Mouse (Mus musculus): Measurements from ENCODE around the gene Rpn1.
A peak's percentile ranks its signal among the peaks of the same experiment; 100 is the strongest.

The Rpn1 gene

GRCm38 (mm10) chr6:88084278-88085151, at the start of gene Rpn1:
Gene Rpn1, plus strand, starts transcription at chr6:88084482.
- peak; percentile 97 for DNase-seq (ENCODE audit: low read depth, low spot score)
- peaks cover 2% of the 10 kb centered on the region; the same call in 1 of the 2 replicates for H3K36me3 ChIP-seq (ENCODE audit: control insufficient read depth, insufficient read depth, low read length, poor library complexity, severe bottlenecking)

GRCm38 (mm10) chr6:88037471-88038045, 46.7 kb upstream of the Rpn1 start:
- DNase-seq (ENCODE audit: low read depth, low spot score) = no peak
- Histone ChIP-seq H3K27me3 (ENCODE audit: control insufficient read depth, insufficient read depth, low read length, poor library complexity, severe bottlenecking) (no peaks in the 10 kb centered on the region), H3K36me3 (ENCODE audit: control insufficient read depth, insufficient read depth, low read length, poor library complexity, severe bottlenecking) (peaks cover 3% of the 10 kb centered on the region; the same call in 1 of the 2 replicates)

More at GRCm38 (mm10) chr6:88084278-88085151, at the start of gene Rpn1:
- H3K27me3 ChIP-seq (ENCODE audit: control insufficient read depth, insufficient read depth, low read length, poor library complexity, severe bottlenecking) = no peaks in the 10 kb centered on the region

- H3K36me3 ChIP-seq (ENCODE audit: control insufficient read depth, insufficient read depth, low read length, poor library complexity, severe bottlenecking) = peaks cover 5% of the 10 kb centered on the region; the same call in 1 of the 2 replicates
- no peaks in the 10 kb centered on the region for H3K27me3 ChIP-seq (ENCODE audit: control insufficient read depth, insufficient read depth, low read length, poor library complexity, severe bottlenecking)
- DNase-seq (ENCODE audit: low read depth, low spot score) = no peak
These were observed 44.9 kb upstream of the Rpn1 start for GRCm38 (mm10) chr6:88039426-88039825.

- DNase-seq (ENCODE audit: low read depth, low spot score) = no peak
- Histone ChIP-seq H3K27me3 (ENCODE audit: control insufficient read depth, insufficient read depth, low read length, poor library complexity, severe bottlenecking) (no peaks in the 10 kb centered on the region), H3K36me3 (ENCODE audit: control insufficient read depth, insufficient read depth, low read length, poor library complexity, severe bottlenecking) (peaks cover 5% of the 10 kb centered on the region; the same call in 1 of the 2 replicates)
These were observed 43.1 kb upstream of the Rpn1 start for GRCm38 (mm10) chr6:88041221-88041620.

GRCm38 (mm10) chr6:88042336-88042735, 41.9 kb upstream of the Rpn1 start:
- DNase-seq (ENCODE audit: low read depth, low spot score) = no peak
- Histone ChIP-seq H3K27me3 (ENCODE audit: control insufficient read depth, insufficient read depth, low read length, poor library complexity, severe bottlenecking) (no peaks in the 10 kb centered on the region), H3K36me3 (ENCODE audit: control insufficient read depth, insufficient read depth, low read length, poor library complexity, severe bottlenecking) (peaks cover 5% of the 10 kb centered on the region; the same call in 1 of the 2 replicates)

- peak; percentile 46 for DNase-seq (ENCODE audit: low read depth, low spot score)
- H3K36me3 ChIP-seq (ENCODE audit: control insufficient read depth, insufficient read depth, low read length, poor library complexity, severe bottlenecking) = peaks cover 3% of the 10 kb centered on the region; the same call in 1 of the 2 replicates
- no peaks in the 10 kb centered on the region for H3K27me3 ChIP-seq (ENCODE audit: control insufficient read depth, insufficient read depth, low read length, poor library complexity, severe bottlenecking)
These were observed 40.1 kb upstream of the Rpn1 start for GRCm38 (mm10) chr6:88044234-88044576.

GRCm38 (mm10) chr6:88044577-88045405, 39.5 kb upstream of the Rpn1 start, which contains the start of gene Rab7:
Gene Rab7, minus strand, starts transcription at chr6:88045270.
- H3K36me3 ChIP-seq (ENCODE audit: control insufficient read depth, insufficient read depth, low read length, poor library complexity, severe bottlenecking) = peaks cover 1% of the 10 kb centered on the region; the same call in 1 of the 2 replicates
- H3K27me3 ChIP-seq (ENCODE audit: control insufficient read depth, insufficient read depth, low read length, poor library complexity, severe bottlenecking) = no peaks in the 10 kb centered on the region
- peak; percentile 98 for DNase-seq (ENCODE audit: low read depth, low spot score)

GRCm38 (mm10) chr6:88045406-88045766, 38.9 kb upstream of the Rpn1 start:
- DNase-seq (ENCODE audit: low read depth, low spot score) = no peak
- Histone ChIP-seq H3K27me3 (ENCODE audit: control insufficient read depth, insufficient read depth, low read length, poor library complexity, severe bottlenecking) (no peaks in the 10 kb centered on the region), H3K36me3 (ENCODE audit: control insufficient read depth, insufficient read depth, low read length, poor library complexity, severe bottlenecking) (peaks cover 1% of the 10 kb centered on the region; the same call in 1 of the 2 replicates)

DNA sequence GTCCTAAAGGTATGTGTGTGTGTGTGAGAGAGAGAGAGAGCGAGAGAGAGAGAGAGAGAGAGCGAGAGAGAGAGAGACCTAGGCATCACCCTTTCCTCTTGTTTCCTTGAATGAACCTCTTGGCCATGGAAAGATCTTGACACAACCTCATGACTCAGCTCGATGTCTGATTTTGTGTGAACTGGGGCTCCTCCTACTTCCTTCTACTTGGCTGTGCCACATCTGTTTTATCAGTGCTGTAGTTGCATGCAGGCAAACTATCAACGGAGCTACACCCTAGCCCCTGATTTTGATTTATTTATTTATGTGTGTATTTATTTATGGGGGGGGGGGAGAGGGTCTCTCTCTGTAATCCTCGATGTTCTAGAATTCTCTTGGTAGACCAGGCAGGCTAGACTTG, 36.4 kb upstream of the Rpn1 start:
- Histone ChIP-seq H3K27me3 (ENCODE audit: control insufficient read depth, insufficient read depth, low read length, poor library complexity, severe bottlenecking) (no peaks in the 10 kb centered on the region), H3K36me3 (ENCODE audit: control insufficient read depth, insufficient read depth, low read length, poor library complexity, severe bottlenecking) (peaks cover 1% of the 10 kb centered on the region; the same call in 1 of the 2 replicates)
- DNase-seq (ENCODE audit: low read depth, low spot score) = no peak

GRCm38 (mm10) chr6:88049008-88049407, 35.3 kb upstream of the Rpn1 start:
- Histone ChIP-seq H3K27me3 (ENCODE audit: control insufficient read depth, insufficient read depth, low read length, poor library complexity, severe bottlenecking) (no peaks in the 10 kb centered on the region), H3K36me3 (ENCODE audit: control insufficient read depth, insufficient read depth, low read length, poor library complexity, severe bottlenecking) (no peaks in the 10 kb centered on the region)
- DNase-seq (ENCODE audit: low read depth, low spot score) = no peak

- no peak for DNase-seq (ENCODE audit: low read depth, low spot score)
- no peaks in the 10 kb centered on the region for H3K27me3 ChIP-seq (ENCODE audit: control insufficient read depth, insufficient read depth, low read length, poor library complexity, severe bottlenecking)
- H3K36me3 ChIP-seq (ENCODE audit: control insufficient read depth, insufficient read depth, low read length, poor library complexity, severe bottlenecking) = no peaks in the 10 kb centered on the region
These were observed 33.1 kb upstream of the Rpn1 start for GRCm38 (mm10) chr6:88051206-88051605.

GRCm38 (mm10) chr6:88053228-88054080, 30.8 kb upstream of the Rpn1 start:
- no peaks in the 10 kb centered on the region for H3K27me3 ChIP-seq (ENCODE audit: control insufficient read depth, insufficient read depth, low read length, poor library complexity, severe bottlenecking)
- H3K36me3 ChIP-seq (ENCODE audit: control insufficient read depth, insufficient read depth, low read length, poor library complexity, severe bottlenecking) = no peaks in the 10 kb centered on the region
- DNase-seq (ENCODE audit: low read depth, low spot score) = no peak

DNA sequence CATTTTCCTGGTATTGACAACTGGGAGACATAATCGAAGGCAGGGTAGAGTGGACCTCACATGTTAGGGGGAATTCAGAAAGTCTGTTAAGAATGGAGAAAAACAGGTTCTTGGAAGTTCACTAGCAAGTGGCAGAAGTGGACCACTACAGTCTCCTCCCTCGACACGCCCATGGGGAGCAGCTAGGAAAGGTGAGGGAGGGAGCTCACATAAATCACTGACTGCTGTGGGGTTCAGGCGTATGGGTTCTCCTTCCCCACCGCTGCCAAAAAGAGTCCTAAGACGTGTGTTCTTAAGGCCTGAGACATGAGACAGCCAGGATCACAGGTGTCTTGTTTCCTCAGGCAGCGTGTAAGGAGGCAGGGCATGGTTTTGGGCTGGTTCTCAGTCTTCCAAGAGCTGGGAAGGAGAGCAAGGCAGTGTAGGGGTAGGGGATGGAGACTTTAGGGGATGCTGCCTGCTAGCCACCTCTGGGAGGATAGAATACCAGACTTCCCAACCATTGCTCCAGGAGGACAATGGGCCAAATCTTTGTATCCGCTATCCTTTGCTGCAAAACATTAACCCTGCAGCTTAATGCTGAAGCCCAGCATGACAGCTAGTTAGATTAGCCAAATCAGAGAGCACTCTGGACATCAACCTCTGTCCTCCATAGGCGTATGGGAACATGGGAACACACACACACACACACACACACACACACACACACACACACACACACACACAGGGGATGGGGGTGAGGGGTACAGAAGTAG, 30.0 kb upstream of the Rpn1 start:
- Histone ChIP-seq H3K36me3 (ENCODE audit: control insufficient read depth, insufficient read depth, low read length, poor library complexity, severe bottlenecking) (no peaks in the 10 kb centered on the region), H3K27me3 (ENCODE audit: control insufficient read depth, insufficient read depth, low read length, poor library complexity, severe bottlenecking) (no peaks in the 10 kb centered on the region)
- DNase-seq (ENCODE audit: low read depth, low spot score) = no peak

Data from splenic B cell, adult 2 months (primary cell).